Mouse (Mus musculus) embryonic facial prominence, embryonic 13.5 days (tissue): Measurements from ENCODE around the gene Glrp1. TPM values are rescaled to one million over a fixed set of nuclear protein-coding genes. Genes with fewer than 3 reads are reported as not detected.

Experiments used
- ATAC-seq: fragments of 200-750 bp; cut with Nextera tagmentation; 2 replicates; pipeline ENCODE4 v1.8.0; 2017; ENCODE audit warnings: low read depth; ENCODE audit not compliant: insufficient number of reproducible peaks, insufficient read depth, low FRiP score, low TSS enrichment
- H3K27ac ChIP-seq: fragments of 300-500 bp; sonication (generic); 2 replicates; pipeline ENCODE4 v1.5.1; 2015; ENCODE audit warnings: moderate library complexity, mild to moderate bottlenecking, inconsistent platforms
- H3K27me3 ChIP-seq: fragments of 300-500 bp; sonication (generic); 2 replicates; pipeline ENCODE4 v1.6.1; 2015; ENCODE audit warnings: mild to moderate bottlenecking, inconsistent platforms
- H3K36me3 ChIP-seq: fragments of 300-500 bp; sonication (generic); 2 replicates; pipeline ENCODE4 v1.6.1; 2015; ENCODE audit warnings: mild to moderate bottlenecking, inconsistent platforms
- H3K4me1 ChIP-seq: fragments of 300-500 bp; sonication (generic); 2 replicates; pipeline ENCODE4 v1.6.1; 2015; ENCODE audit warnings: inconsistent platforms
- H3K4me2 ChIP-seq: fragments of 300-500 bp; sonication (generic); 2 replicates; pipeline ENCODE4 v1.6.1; 2015; ENCODE audit warnings: moderate library complexity, mild to moderate bottlenecking, inconsistent platforms
- H3K4me3 ChIP-seq: fragments of 300-500 bp; sonication (generic); 2 replicates; pipeline ENCODE4 v1.5.1; 2015; ENCODE audit warnings: mild to moderate bottlenecking, inconsistent platforms
- H3K9ac ChIP-seq: fragments of 300-500 bp; sonication (generic); 2 replicates; pipeline ENCODE4 v1.6.1; 2015; ENCODE audit warnings: mild to moderate bottlenecking, inconsistent platforms
- H3K9me3 ChIP-seq: fragments of 300-500 bp; sonication (generic); 2 replicates; pipeline ENCODE4 v1.6.1; 2016; ENCODE audit warnings: inconsistent platforms
- WGBS: fragments of 180-500 bp; shearing (Covaris S2); methylation state at CpG from one replicate; pipeline ENCODE4 v1.1.7; 2015; ENCODE audit warnings: mixed read lengths; 5-methylcytosine and 5-hydroxymethylcytosine counted together
- polyA plus RNA-seq: library from polyadenylated mRNA; unstranded; fragments of >200 nt; fragmentation: Nextera tagmentation; extraction: Ambion mirVana; gene quantifications from 2 replicates; pipeline ENCODE4 v1.2.1, GENCODE M21; 2015

Gene Glrp1
- polyA plus RNA-seq, 1 experiment from 2014 or later = not detected

- no peak overlapping the region for H3K27ac ChIP-seq
- H3K4me2 ChIP-seq = no peak overlapping the region
- H3K4me1 ChIP-seq = no peaks in the 10 kb centered on the region
- H3K9ac ChIP-seq = no peak overlapping the region
- WGBS = 53% methylated on average over 6 of the region's 6 CpGs
- ATAC-seq = no peak
- H3K9me3 ChIP-seq = no peaks in the 10 kb centered on the region
- no peaks in the 10 kb centered on the region for H3K27me3 ChIP-seq
- H3K36me3 ChIP-seq = no peaks in the 10 kb centered on the region
- no peak overlapping the region for H3K4me3 ChIP-seq
These were observed 16.3 kb upstream of the Glrp1 start for GRCm38 (mm10) chr1:88526161-88526560.

GRCm38 (mm10) chr1:88525622-88526021 is 15.8 kb upstream of the Glrp1 start:
- Histone ChIP-seq H3K27me3 (no peaks in the 10 kb centered on the region), H3K9me3 (no peaks in the 10 kb centered on the region), H3K4me1 (no peaks in the 10 kb centered on the region), H3K4me3 (no peak overlapping the region), H3K9ac (no peak overlapping the region), H3K4me2 (no peak overlapping the region), H3K36me3 (no peaks in the 10 kb centered on the region), H3K27ac (peak overlapping the region; percentile 28; the same call in 1 of the 2 replicates)
- WGBS = 63% methylated on average over 3 of the region's 3 CpGs
- no peak for ATAC-seq

- Histone ChIP-seq H3K4me1 (no peaks in the 10 kb centered on the region), H3K27me3 (no peaks in the 10 kb centered on the region), H3K4me2 (no peak overlapping the region), H3K4me3 (no peak overlapping the region), H3K9ac (no peak overlapping the region), H3K27ac (no peak overlapping the region), H3K9me3 (no peaks in the 10 kb centered on the region), H3K36me3 (no peaks in the 10 kb centered on the region)
- no peak for ATAC-seq
- 77% methylated on average over 11 of the region's 11 CpGs for WGBS
These were observed 11.4 kb upstream of the Glrp1 start for GRCm38 (mm10) chr1:88521170-88521747.

GRCm38 (mm10) chr1:88513613-88514012 is 3.7 kb upstream of the Glrp1 start:
- H3K4me1 ChIP-seq = no peaks in the 10 kb centered on the region
- no peaks in the 10 kb centered on the region for H3K9me3 ChIP-seq
- H3K27ac ChIP-seq = no peak overlapping the region
- H3K27me3 ChIP-seq = no peaks in the 10 kb centered on the region
- H3K9ac ChIP-seq = no peak overlapping the region
- ATAC-seq = no peak
- 81% methylated on average over 5 of the region's 5 CpGs for WGBS
- no peak overlapping the region for H3K4me3 ChIP-seq
- no peaks in the 10 kb centered on the region for H3K36me3 ChIP-seq
- H3K4me2 ChIP-seq = no peak overlapping the region

DNA sequence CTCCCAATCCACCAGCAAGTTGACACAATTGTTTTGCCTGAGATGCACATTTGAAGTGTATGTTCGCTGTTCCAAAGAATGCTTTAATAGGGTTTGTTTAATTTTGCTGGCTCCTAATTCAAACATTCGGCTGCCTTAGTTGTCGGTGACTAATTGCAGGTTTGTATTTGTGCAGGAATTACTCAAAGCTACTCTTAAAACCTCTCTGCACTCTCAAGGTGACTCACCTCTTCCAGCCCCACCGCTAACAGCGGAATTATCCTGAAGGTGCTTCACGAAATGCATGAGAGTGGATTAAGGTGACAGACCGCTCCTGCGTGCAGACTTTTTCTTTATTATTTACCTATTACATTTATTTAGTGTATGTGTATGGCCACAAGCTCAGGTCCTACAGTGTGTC is 2.0 kb downstream of the Glrp1 start:
- H3K9me3 ChIP-seq = no peaks in the 10 kb centered on the region
- H3K9ac ChIP-seq = no peak overlapping the region
- ATAC-seq = no peak
- H3K4me2 ChIP-seq = no peak overlapping the region
- H3K36me3 ChIP-seq = no peaks in the 10 kb centered on the region
- H3K27me3 ChIP-seq = no peaks in the 10 kb centered on the region
- 0 out of 2 replicates have a peak, but pooled peaks cover 3% of the 10 kb centered on the region for H3K4me1 ChIP-seq
- no peak overlapping the region for H3K27ac ChIP-seq
- no peak overlapping the region for H3K4me3 ChIP-seq
- 81% methylated on average over 8 of the region's 8 CpGs for WGBS

DNA sequence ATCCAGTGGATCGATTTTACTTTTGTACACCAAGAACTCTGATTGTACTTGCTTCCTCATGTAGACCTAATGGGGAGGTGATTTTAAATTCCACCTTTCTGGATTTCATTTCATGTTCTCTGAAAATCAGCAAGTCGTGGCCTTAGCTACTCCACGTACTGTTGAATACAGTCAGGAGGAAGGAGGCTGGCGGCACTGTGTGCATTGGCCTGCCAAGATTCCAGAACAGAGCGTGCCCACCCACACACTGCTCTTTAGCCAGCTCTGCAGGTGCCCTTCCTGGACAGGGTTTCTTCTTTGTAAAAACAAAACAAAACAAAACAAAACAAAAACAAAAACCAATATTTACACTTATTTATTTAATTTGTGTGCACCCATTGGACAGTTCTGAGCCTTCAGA is 2.7 kb downstream of the Glrp1 start:
- WGBS = 83% methylated on average over 5 of the region's 5 CpGs
- no peak overlapping the region for H3K4me2 ChIP-seq
- ATAC-seq = no peak
- no peaks in the 10 kb centered on the region for H3K36me3 ChIP-seq
- H3K27ac ChIP-seq = no peak overlapping the region
- H3K4me3 ChIP-seq = no peak overlapping the region
- H3K4me1 ChIP-seq = 0 out of 2 replicates have a peak, but pooled peaks cover 3% of the 10 kb centered on the region
- no peak overlapping the region for H3K9ac ChIP-seq
- H3K27me3 ChIP-seq = no peaks in the 10 kb centered on the region
- H3K9me3 ChIP-seq = no peaks in the 10 kb centered on the region

- 70% methylated on average over 5 of the region's 5 CpGs for WGBS
- no peaks in the 10 kb centered on the region for H3K36me3 ChIP-seq
- no peak overlapping the region for H3K9ac ChIP-seq
- H3K4me1 ChIP-seq = 0 out of 2 replicates have a peak, but pooled peaks cover 3% of the 10 kb centered on the region
- no peaks in the 10 kb centered on the region for H3K9me3 ChIP-seq
- no peaks in the 10 kb centered on the region for H3K27me3 ChIP-seq
- no peak for ATAC-seq
- no peak overlapping the region for H3K4me2 ChIP-seq
- H3K4me3 ChIP-seq = no peak overlapping the region
- no peak overlapping the region for H3K27ac ChIP-seq
These were observed 3.5 kb downstream of the Glrp1 start for GRCm38 (mm10) chr1:88506412-88506811.

- Histone ChIP-seq H3K36me3 (no peaks in the 10 kb centered on the region), H3K9me3 (no peaks in the 10 kb centered on the region), H3K4me2 (no peak overlapping the region), H3K4me1 (0 out of 2 replicates have a peak, but pooled peaks cover 3% of the 10 kb centered on the region), H3K27me3 (no peaks in the 10 kb centered on the region), H3K27ac (no peak overlapping the region), H3K9ac (no peak overlapping the region), H3K4me3 (no peak overlapping the region)
- no peak for ATAC-seq
- 70% methylated on average over 6 of the region's 6 CpGs for WGBS
These were observed 4.2 kb downstream of the Glrp1 start for GRCm38 (mm10) chr1:88505697-88506096.

DNA sequence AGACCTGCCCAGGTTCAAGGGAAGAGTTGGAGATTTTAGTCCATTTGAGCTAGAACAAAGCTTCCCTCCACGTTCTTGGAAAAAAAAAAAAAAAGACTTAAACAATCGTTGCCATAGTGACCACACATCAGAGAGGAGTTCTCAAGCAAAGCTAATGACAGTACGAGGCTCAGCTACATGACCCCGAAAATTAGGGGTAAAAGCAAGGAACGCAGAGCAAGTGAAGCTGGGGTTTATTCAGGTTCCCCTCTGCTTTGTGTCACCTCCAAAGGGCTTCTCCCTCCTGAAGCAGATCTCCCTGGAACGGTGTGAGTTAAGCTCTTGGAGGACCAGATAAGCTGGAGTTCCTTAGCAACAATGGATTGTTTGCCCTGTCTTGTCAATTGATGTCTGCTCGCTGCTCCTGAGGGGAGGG is 5.3 kb downstream of the Glrp1 start:
- 0 out of 2 replicates have a peak, but pooled peaks cover 3% of the 10 kb centered on the region for H3K4me1 ChIP-seq
- 18% methylated on average over 7 of the region's 7 CpGs for WGBS
- H3K27ac ChIP-seq = no peak overlapping the region
- no peak overlapping the region for H3K4me2 ChIP-seq
- H3K27me3 ChIP-seq = no peaks in the 10 kb centered on the region
- no peak overlapping the region for H3K4me3 ChIP-seq
- H3K36me3 ChIP-seq = no peaks in the 10 kb centered on the region
- no peak for ATAC-seq
- H3K9ac ChIP-seq = no peak overlapping the region
- no peaks in the 10 kb centered on the region for H3K9me3 ChIP-seq

- Histone ChIP-seq H3K4me2 (no peak overlapping the region), H3K4me3 (no peak overlapping the region), H3K27me3 (no peaks in the 10 kb centered on the region), H3K27ac (no peak overlapping the region), H3K9me3 (no peaks in the 10 kb centered on the region), H3K9ac (no peak overlapping the region), H3K4me1 (0 out of 2 replicates have a peak, but pooled peaks cover 3% of the 10 kb centered on the region), H3K36me3 (no peaks in the 10 kb centered on the region)
- no peak for ATAC-seq
- WGBS = 77% methylated on average over 1 of the region's 1 CpGs
These were observed 7.0 kb downstream of the Glrp1 start for GRCm38 (mm10) chr1:88502822-88503221.

DNA sequence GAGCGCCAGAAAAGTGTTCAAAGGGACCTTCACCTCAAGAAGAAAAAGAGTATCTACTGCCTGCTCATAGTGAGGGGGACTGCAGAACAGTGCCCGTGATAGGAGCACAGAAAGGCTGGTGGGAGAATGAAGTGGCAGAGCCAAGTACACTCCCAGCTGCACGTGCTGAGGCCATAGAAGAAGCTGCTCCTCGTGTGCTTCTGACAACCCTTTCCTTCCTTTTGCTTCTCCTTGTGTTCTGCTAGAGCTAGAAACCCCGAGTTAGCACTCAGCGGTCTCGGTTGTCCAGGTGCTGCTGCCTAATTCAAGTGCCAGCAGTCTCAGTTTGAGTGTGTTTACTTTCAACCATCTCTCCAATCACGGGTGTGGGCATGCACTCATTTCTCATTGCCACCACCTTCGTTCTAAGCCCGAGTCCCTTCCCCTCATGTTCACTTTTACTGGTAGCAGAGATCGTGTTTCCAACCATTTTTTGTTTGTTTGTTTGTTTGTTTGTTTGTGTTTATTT is 10.6 kb downstream of the Glrp1 start:
- Histone ChIP-seq H3K4me1 (no peaks in the 10 kb centered on the region), H3K4me2 (no peak overlapping the region), H3K4me3 (no peak overlapping the region), H3K36me3 (no peaks in the 10 kb centered on the region), H3K27me3 (no peaks in the 10 kb centered on the region), H3K9ac (no peak overlapping the region), H3K27ac (no peak overlapping the region), H3K9me3 (no peaks in the 10 kb centered on the region)
- no peak for ATAC-seq
- 85% methylated on average over 11 of the region's 11 CpGs for WGBS

GRCm38 (mm10) chr1:88497407-88497806 is 12.5 kb downstream of the Glrp1 start:
- 73% methylated on average over 3 of the region's 3 CpGs for WGBS
- Histone ChIP-seq H3K4me3 (no peak overlapping the region), H3K9me3 (no peaks in the 10 kb centered on the region), H3K27ac (no peak overlapping the region), H3K4me1 (no peaks in the 10 kb centered on the region), H3K4me2 (no peak overlapping the region), H3K27me3 (no peaks in the 10 kb centered on the region), H3K9ac (no peak overlapping the region), H3K36me3 (no peaks in the 10 kb centered on the region)
- ATAC-seq = no peak
